Mouse (Mus musculus): Measurements from ENCODE around the gene Ankrd6.

DNA sequence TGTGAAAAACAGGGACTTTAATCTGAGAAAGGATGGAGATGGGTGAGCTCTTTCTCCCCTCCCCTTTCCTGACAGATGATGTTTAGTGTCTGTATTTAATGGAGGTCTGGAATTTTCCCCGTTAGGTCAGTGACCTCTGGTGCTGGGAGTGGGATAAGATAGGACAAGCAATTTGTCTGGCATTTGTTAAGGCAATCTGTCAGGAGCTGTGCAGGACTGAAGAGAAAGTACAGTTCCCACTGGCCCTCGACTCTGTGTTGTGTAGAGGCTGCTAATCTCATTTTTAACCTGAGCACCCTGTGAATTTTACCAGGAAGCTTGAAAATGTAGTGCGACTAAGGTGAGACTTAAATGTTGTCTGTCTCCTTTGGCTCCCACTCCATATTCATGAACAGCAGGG lies 35.0 kb upstream of the Ankrd6 start:
- TF ChIP-seq POLR2A (IDR thresholded peaks at IDR 0.05; ENCODE audit: low read depth, low read length) (no peak), CTCF (IDR thresholded peaks at IDR 0.05; ENCODE audit: borderline replicate concordance, insufficient read depth, low read length) (no peak)
